Mouse (Mus musculus): ENCODE measurements at regions not wholly inside any gene's neighbourhood (a gene's known extent, or its start where the extent isn't known, plus 50 kb on each side); places are given as distances from the start of the nearest gene placed in this dataset.

- DNase-seq (ENCODE audit: extremely low spot score in 1 of 2, low spot score in 1 of 2) = no peak
Observed at GRCm38 (mm10) chr4:75130757-75131156, 147.3 kb downstream of the Dmac1 start.

- no peak for DNase-seq (ENCODE audit: extremely low spot score in 1 of 2, low spot score in 1 of 2)
Observed at GRCm38 (mm10) chr4:75115887-75116286, 162.2 kb downstream of the Dmac1 start.

- no peak for DNase-seq (ENCODE audit: extremely low spot score in 1 of 2, low spot score in 1 of 2)
Observed at GRCm38 (mm10) chr4:75115346-75115745, 162.8 kb downstream of the Dmac1 start.

GRCm38 (mm10) chr4:75065782-75066181, 212.3 kb downstream of the Dmac1 start:
- DNase-seq (ENCODE audit: extremely low spot score in 1 of 2, low spot score in 1 of 2) = peak; percentile 12 to 15

GRCm38 (mm10) chr4:75063275-75063674, 214.8 kb downstream of the Dmac1 start:
- DNase-seq (ENCODE audit: extremely low spot score in 1 of 2, low spot score in 1 of 2) = peak in 1 of 2 experiments; percentile 17

- DNase-seq (ENCODE audit: extremely low spot score in 1 of 2, low spot score in 1 of 2) = peak; percentile 6 to 22
Observed at GRCm38 (mm10) chr4:75043510-75043909, 234.6 kb downstream of the Dmac1 start.

- no peak for DNase-seq (ENCODE audit: extremely low spot score in 1 of 2, low spot score in 1 of 2)
Observed at GRCm38 (mm10) chr4:75042640-75043039, 235.5 kb downstream of the Dmac1 start.

GRCm38 (mm10) chr4:75041930-75042579, 236.1 kb downstream of the Dmac1 start:
- DNase-seq (ENCODE audit: extremely low spot score in 1 of 2, low spot score in 1 of 2) = no peak

Data from frontal cortex, adult 2 months (tissue).